Comparison of ENCODE assay signal across 8 mouse cellular contexts in the genomic region with DNA sequence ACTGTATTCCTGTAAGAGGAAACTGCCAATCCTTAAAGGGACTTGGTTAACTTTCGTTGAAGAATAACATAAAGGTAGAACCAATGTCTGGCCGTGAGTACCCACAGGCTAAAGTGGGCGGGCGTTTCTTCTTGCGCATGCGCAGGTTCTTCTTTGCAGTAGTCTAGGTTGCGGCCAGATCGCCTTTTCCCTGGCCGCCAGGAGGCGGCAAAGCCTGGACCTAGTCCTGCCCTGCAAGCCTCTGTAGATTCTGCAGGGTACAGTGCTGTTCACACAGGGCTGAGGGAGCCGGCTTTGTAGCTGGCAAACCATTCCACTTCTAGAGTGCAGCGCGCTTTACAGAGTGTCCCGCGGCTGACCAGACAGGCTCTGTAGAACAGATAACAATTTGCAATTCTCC. TPM values are rescaled to one million over a fixed set of nuclear protein-coding genes. Genes with fewer than 3 reads are reported as not detected.
DNase-seq lines count a peak whose midpoint lies in the region; ATAC-seq lines count a peak whose summit lies in the region.

No protein-coding gene starts in this region.

- H3K27ac ChIP-seq in intestine, embryonic 16.5 days (ENCODE audit: low read length) = no peak overlapping the region
- no peak overlapping the region for H3K27ac ChIP-seq in midbrain, embryonic 10.5 days (replicated peaks)

- no peak overlapping the region for H3K4me3 ChIP-seq in intestine, embryonic 16.5 days (ENCODE audit: low read length)
- no peak overlapping the region for H3K4me3 ChIP-seq in midbrain, embryonic 10.5 days

- no peaks in the 10 kb centered on the region for H3K27me3 ChIP-seq in intestine, embryonic 16.5 days (replicated peaks; ENCODE audit: control insufficient read depth, insufficient read depth, low read length)
- no peaks in the 10 kb centered on the region for H3K27me3 ChIP-seq in midbrain, embryonic 10.5 days (ENCODE audit: low read depth, poor library complexity, severe bottlenecking)

- 0 out of 2 replicates have a peak overlapping the region, but pooled peaks have one; percentile 19 for H3K4me2 ChIP-seq in intestine, embryonic 16.5 days (ENCODE audit: low read depth, low read length)

- H3K4me1 ChIP-seq in intestine, embryonic 16.5 days (ENCODE audit: control insufficient read depth, insufficient read depth, low read length) = peaks cover 7% of the 10 kb centered on the region; the same call in 1 of the 2 replicates
- no peaks in the 10 kb centered on the region for H3K4me1 ChIP-seq in midbrain, embryonic 10.5 days

- peak; percentile 95 for ATAC-seq in intestine, embryonic 16.5 days

- peak; percentile 94 for DNase-seq in adrenal gland, postnatal 10 days
- peak; percentile 85 for DNase-seq in embryo, embryonic 9.5 days (ENCODE audit: extremely low spot score)
- DNase-seq in gastrocnemius, postnatal 4 days (ENCODE audit: low spot score in 2 of 2) = peak; percentile 72 to 90
- peak; percentile 84 to 90 for DNase-seq in left cerebral cortex, postnatal 25 days (ENCODE audit: low spot score in 2 of 2)
- peak; percentile 90 for DNase-seq in midbrain, embryonic 10.5 days (ENCODE audit: low spot score)
- peak; percentile 84 for DNase-seq in right cerebral cortex, postnatal 4 days
- peak; percentile 86 to 94 for DNase-seq in urinary bladder, postnatal 4 days (ENCODE audit: low spot score in 2 of 2)

- H3K9me3 ChIP-seq in intestine, embryonic 16.5 days (ENCODE audit: control insufficient read depth, low read length) = no peaks in the 10 kb centered on the region
- H3K9me3 ChIP-seq in midbrain, embryonic 10.5 days (replicated peaks) = no peaks in the 10 kb centered on the region

- WGBS in intestine, embryonic 16.5 days = 4% methylated on average over 15 of the region's 15 CpGs
- WGBS in midbrain, embryonic 10.5 days = 6% methylated on average over 15 of the region's 15 CpGs

- H3K36me3 ChIP-seq in intestine, embryonic 16.5 days (ENCODE audit: control insufficient read depth, insufficient read depth, low read length) = peaks cover 13% of the 10 kb centered on the region
- peaks cover 37% of the 10 kb centered on the region for H3K36me3 ChIP-seq in midbrain, embryonic 10.5 days

- 0 out of 2 replicates have a peak overlapping the region, but pooled peaks have one; percentile 24 for H3K9ac ChIP-seq in intestine, embryonic 16.5 days (ENCODE audit: low read depth, low read length)

- intact Hi-C loops in left cerebral cortex, postnatal 25 days (cut with DNase I) = loop anchor here (1.0 kb wide), 2 partner anchors 89 to 137 kb away; no protein-coding TSS in a partner anchor

RNA-seq across cellular contexts. Expression of a gene that starts 22.0 kb away (rescaled TPM):
- 10 to 100 TPM; 64.6 to 81.5 TPM for total RNA-seq in adrenal gland, postnatal 10 days (2021)
- total RNA-seq in gastrocnemius, postnatal 4 days (2021) = 10 to 100 TPM; 69.8 to 79.2 TPM
- 172 and 174 TPM in 2 replicates for polyA plus RNA-seq in intestine, embryonic 16.5 days (2015; fragmentation: Nextera tagmentation; extraction: Ambion mirVana)
- 10 to 100 TPM; 14.0 to 14.1 TPM for total RNA-seq in left cerebral cortex, postnatal 25 days (2021)
- polyA plus RNA-seq in midbrain, embryonic 10.5 days (2016; fragmentation: Nextera tagmentation; extraction: Ambion mirVana) = 55.7 and 65.1 TPM in 2 replicates

RNA-seq across cellular contexts. Expression of a gene that starts 39.3 kb away (rescaled TPM):
- 10 to 100 TPM; 21.4 to 28.0 TPM for total RNA-seq in adrenal gland, postnatal 10 days (2021)
- total RNA-seq in gastrocnemius, postnatal 4 days (2021) = 10 to 100 TPM; 19.8 to 25.2 TPM
- 10.8 and 13.0 TPM in 2 replicates for polyA plus RNA-seq in intestine, embryonic 16.5 days (2015; fragmentation: Nextera tagmentation; extraction: Ambion mirVana)
- total RNA-seq in left cerebral cortex, postnatal 25 days (2021) = 10 to 100 TPM; 10.3 to 11.1 TPM
- 18.0 and 26.9 TPM in 2 replicates for polyA plus RNA-seq in midbrain, embryonic 10.5 days (2016; fragmentation: Nextera tagmentation; extraction: Ambion mirVana)

Comparison
In these comparisons a context has a peak if more than half of its experiments do, and no peak if none do; other contexts are left out.
1. RNA of a gene that starts 22.0 kb away (total RNA-seq): 64.6 to 81.5 TPM in adrenal gland, postnatal 10 days and 69.8 to 79.2 TPM in gastrocnemius, postnatal 4 days; 14.0 to 14.1 TPM in left cerebral cortex, postnatal 25 days; every median in the first group is over 4 times any median in the second.
2. Peak in every context shown above with its lines, with median percentiles within 50 percentile points of each other: DNase-seq.